Mouse (Mus musculus): Measurements from ENCODE around the gene Gdf2. TPM values are rescaled to one million over a fixed set of nuclear protein-coding genes. Genes with fewer than 3 reads are reported as not detected.

Gdf2 gene
- polyA plus RNA-seq, 1 experiment, result not detected

DNA sequence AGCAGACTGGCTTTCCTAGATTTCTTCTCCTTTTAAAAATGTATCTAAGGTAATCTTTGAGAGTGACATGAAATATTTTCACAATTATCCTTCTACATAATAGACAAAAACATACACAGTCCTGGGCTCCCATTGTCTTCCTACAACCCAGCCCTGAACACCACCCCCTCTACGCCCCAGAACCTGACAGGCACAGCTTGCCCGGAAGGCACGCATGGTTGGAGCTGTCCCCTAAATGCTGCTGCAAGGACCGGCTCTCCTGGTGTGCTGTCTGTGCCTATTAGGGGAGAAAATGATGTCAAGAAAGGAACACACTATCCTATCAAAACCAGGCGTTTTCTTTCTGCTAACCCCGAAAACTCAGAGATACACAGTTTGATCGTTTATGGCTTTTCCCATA lies 36.9 kb downstream of the Gdf2 start:
- peaks cover 18% of the 10 kb centered on the region for H3K27me3 ChIP-seq (ENCODE audit: control insufficient read depth, insufficient read depth, insufficient read length)
- H3K79me2 ChIP-seq (ENCODE audit: control insufficient read depth, insufficient read depth), result no peaks in the 10 kb centered on the region
- no peak overlapping the region for H3ac ChIP-seq (ENCODE audit: control insufficient read depth, insufficient read length)
- no peaks in the 10 kb centered on the region for H3K36me3 ChIP-seq (ENCODE audit: control insufficient read depth, insufficient read depth)
- TF ChIP-seq REST (IDR thresholded peaks at IDR 0.05; ENCODE audit: insufficient read depth, insufficient read length) (no peak), MAX (IDR thresholded peaks at IDR 0.05; ENCODE audit: low read depth) (no peak)
- H3K4me2 ChIP-seq (ENCODE audit: low read depth), result no peak overlapping the region
- H3K4me3 ChIP-seq, result no peak overlapping the region

DNA sequence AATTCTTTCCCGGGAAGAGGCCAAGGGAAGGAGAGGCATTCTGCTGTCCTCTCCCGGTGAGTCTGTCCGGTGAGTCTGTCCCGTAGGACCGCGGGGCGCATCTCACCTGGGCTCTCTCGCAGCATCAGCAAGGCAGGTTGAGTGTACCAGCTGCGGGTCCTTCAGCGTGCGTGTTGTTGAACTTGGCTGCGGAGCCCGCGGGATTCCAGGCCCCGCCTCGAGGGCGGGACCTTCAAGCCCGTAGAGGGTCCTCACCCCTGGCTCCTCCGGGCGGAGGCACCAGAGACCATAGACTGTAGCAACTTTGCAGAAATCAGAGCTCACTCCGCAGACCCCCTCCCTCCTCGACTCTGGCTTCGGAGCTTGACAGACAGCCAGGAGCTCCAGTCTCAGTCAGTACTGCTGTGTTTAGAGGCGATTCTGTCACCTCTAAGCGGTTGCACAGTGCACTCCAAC lies 37.8 kb downstream of the Gdf2 start, which contains the start of gene Zfp488:
Gene Zfp488, minus strand, starts transcription at position 161 of the 456 bp plus-strand sequence.
- no peak within 1 kb of the TSS for H3ac ChIP-seq (ENCODE audit: control insufficient read depth, insufficient read length)
- H3K4me2 ChIP-seq (ENCODE audit: low read depth), result no peak within 1 kb of the TSS
- peaks cover 18% of the 10 kb centered on the region for H3K27me3 ChIP-seq (ENCODE audit: control insufficient read depth, insufficient read depth, insufficient read length)
- no peak within 1 kb of the TSS for H3K4me3 ChIP-seq
- H3K36me3 ChIP-seq (ENCODE audit: control insufficient read depth, insufficient read depth), result no peaks in the 10 kb centered on the region
- no peak for TF ChIP-seq TCF12 (IDR thresholded peaks at IDR 0.05; ENCODE audit: insufficient read depth, poor library complexity, severe bottlenecking)
- TF ChIP-seq USF1 (IDR thresholded peaks at IDR 0.05; ENCODE audit: low read depth), result no peak
- no peak for TF ChIP-seq MYOD1 (IDR thresholded peaks at IDR 0.05; ENCODE audit: control insufficient read depth in 1 of 3, insufficient read length in 2 of 3, low read depth in 2 of 3)
- no peak for TF ChIP-seq POLR2A (IDR thresholded peaks at IDR 0.05; ENCODE audit: insufficient read length, low read depth)
- TF ChIP-seq CEBPB (IDR thresholded peaks at IDR 0.05; ENCODE audit: insufficient read depth, poor library complexity, severe bottlenecking), result no peak
- no peak for TF ChIP-seq TCF3 (IDR thresholded peaks at IDR 0.05; ENCODE audit: insufficient read length, low read depth)
- no peak for TF ChIP-seq REST (IDR thresholded peaks at IDR 0.05; ENCODE audit: insufficient read depth, insufficient read length)
- TF ChIP-seq MAX (IDR thresholded peaks at IDR 0.05; ENCODE audit: low read depth), result no peak
- no peak for TF ChIP-seq SRF (IDR thresholded peaks at IDR 0.05; ENCODE audit: control insufficient read depth, insufficient read length, low read depth)
- TF ChIP-seq E2F4 (IDR thresholded peaks at IDR 0.05; ENCODE audit: insufficient read depth), result no peak
- no peak for TF ChIP-seq MYOG (IDR thresholded peaks at IDR 0.05; ENCODE audit: control insufficient read depth in 1 of 3, insufficient read depth in 1 of 3, insufficient read length in 2 of 3, low read depth in 2 of 3)
- no peak for TF ChIP-seq POLR2AphosphoS2 (IDR thresholded peaks at IDR 0.05; ENCODE audit: insufficient read length, low read depth)
- H3K79me2 ChIP-seq (ENCODE audit: control insufficient read depth, insufficient read depth), result no peaks in the 10 kb centered on the region

DNA sequence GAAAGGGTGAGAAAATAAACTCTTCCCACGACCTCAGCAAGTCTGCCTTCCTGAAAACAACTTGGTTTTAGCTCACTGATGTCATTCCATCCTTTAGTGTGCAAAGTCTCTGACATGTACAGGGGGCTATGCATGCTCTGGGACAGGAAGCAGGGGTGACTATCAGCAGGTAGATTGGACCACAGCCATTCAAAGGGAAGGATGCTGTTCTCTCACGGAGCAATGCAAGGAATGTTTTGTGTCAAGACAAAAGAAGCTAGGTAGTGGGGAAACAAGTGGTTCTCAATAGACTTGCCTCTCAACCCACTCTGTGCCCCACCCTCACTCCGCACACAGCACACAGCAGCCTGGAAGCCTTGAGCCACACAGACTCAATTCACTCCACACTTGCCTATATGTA lies 48.4 kb downstream of the Gdf2 start:
- TF ChIP-seq CEBPB (IDR thresholded peaks at IDR 0.05; ENCODE audit: insufficient read depth, poor library complexity, severe bottlenecking), result no peak
- TF ChIP-seq MAX (IDR thresholded peaks at IDR 0.05; ENCODE audit: low read depth), result no peak
- TF ChIP-seq POLR2A (IDR thresholded peaks at IDR 0.05; ENCODE audit: insufficient read length, low read depth), result no peak
- no peak for TF ChIP-seq USF1 (IDR thresholded peaks at IDR 0.05; ENCODE audit: low read depth)
- TF ChIP-seq TCF3 (IDR thresholded peaks at IDR 0.05; ENCODE audit: insufficient read length, low read depth), result no peak
- TF ChIP-seq MYOD1 (IDR thresholded peaks at IDR 0.05; ENCODE audit: control insufficient read depth in 1 of 3, insufficient read length in 2 of 3, low read depth in 2 of 3), result no peak
- no peak for TF ChIP-seq REST (IDR thresholded peaks at IDR 0.05; ENCODE audit: insufficient read depth, insufficient read length)
- TF ChIP-seq SRF (IDR thresholded peaks at IDR 0.05; ENCODE audit: control insufficient read depth, insufficient read length, low read depth), result no peak
- TF ChIP-seq POLR2AphosphoS2 (IDR thresholded peaks at IDR 0.05; ENCODE audit: insufficient read length, low read depth), result no peak
- TF ChIP-seq TCF12 (IDR thresholded peaks at IDR 0.05; ENCODE audit: insufficient read depth, poor library complexity, severe bottlenecking), result no peak

DNA sequence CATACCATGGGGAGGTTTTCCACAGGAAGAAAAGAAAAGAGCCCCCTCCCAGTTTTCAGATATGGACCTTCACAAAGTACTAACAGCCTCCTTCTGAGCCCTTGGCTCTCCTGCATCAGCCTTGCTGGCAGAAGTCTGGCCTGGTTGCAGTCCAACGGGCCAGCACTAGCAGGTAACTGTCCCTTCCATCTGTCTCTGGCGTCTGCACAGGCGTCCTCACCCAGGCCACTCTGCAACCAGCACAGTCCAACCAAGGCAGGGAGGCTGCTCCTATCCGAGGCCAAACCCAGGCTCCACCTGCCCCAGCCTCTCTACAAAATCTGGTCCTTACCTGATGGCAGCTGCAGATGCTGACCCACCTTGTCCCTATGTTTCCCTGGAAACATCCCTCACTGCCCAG lies 51.1 kb downstream of the Gdf2 start:
- no peaks in the 10 kb centered on the region for H3K36me3 ChIP-seq (ENCODE audit: control insufficient read depth, insufficient read depth)
- H3K27me3 ChIP-seq (ENCODE audit: control insufficient read depth, insufficient read depth, insufficient read length), result peaks cover 15% of the 10 kb centered on the region
- no peak overlapping the region for H3ac ChIP-seq (ENCODE audit: control insufficient read depth, insufficient read length)
- no peak overlapping the region for H3K4me2 ChIP-seq (ENCODE audit: low read depth)
- TF ChIP-seq SRF (IDR thresholded peaks at IDR 0.05; ENCODE audit: control insufficient read depth, insufficient read length, low read depth) (no peak), MYOG (IDR thresholded peaks at IDR 0.05; ENCODE audit: control insufficient read depth in 1 of 3, insufficient read depth in 1 of 3, insufficient read length in 2 of 3, low read depth in 2 of 3) (no peak), E2F4 (IDR thresholded peaks at IDR 0.05; ENCODE audit: insufficient read depth) (no peak), CEBPB (IDR thresholded peaks at IDR 0.05; ENCODE audit: insufficient read depth, poor library complexity, severe bottlenecking) (no peak), TCF3 (IDR thresholded peaks at IDR 0.05; ENCODE audit: insufficient read length, low read depth) (no peak), REST (IDR thresholded peaks at IDR 0.05; ENCODE audit: insufficient read depth, insufficient read length) (no peak), MAX (IDR thresholded peaks at IDR 0.05; ENCODE audit: low read depth) (no peak), USF1 (IDR thresholded peaks at IDR 0.05; ENCODE audit: low read depth) (no peak), MYOD1 (IDR thresholded peaks at IDR 0.05; ENCODE audit: control insufficient read depth in 1 of 3, insufficient read length in 2 of 3, low read depth in 2 of 3) (no peak), POLR2AphosphoS2 (IDR thresholded peaks at IDR 0.05; ENCODE audit: insufficient read length, low read depth) (no peak), TCF12 (IDR thresholded peaks at IDR 0.05; ENCODE audit: insufficient read depth, poor library complexity, severe bottlenecking) (no peak), POLR2A (IDR thresholded peaks at IDR 0.05; ENCODE audit: insufficient read length, low read depth) (no peak)
- no peak overlapping the region for H3K4me3 ChIP-seq
- no peaks in the 10 kb centered on the region for H3K79me2 ChIP-seq (ENCODE audit: control insufficient read depth, insufficient read depth)

More for the DNA sequence above, 48.4 kb downstream of the Gdf2 start:
- H3K79me2 ChIP-seq (ENCODE audit: control insufficient read depth, insufficient read depth), result no peaks in the 10 kb centered on the region
- no peak overlapping the region for H3K4me2 ChIP-seq (ENCODE audit: low read depth)
- no peaks in the 10 kb centered on the region for H3K36me3 ChIP-seq (ENCODE audit: control insufficient read depth, insufficient read depth)
- peaks cover 15% of the 10 kb centered on the region for H3K27me3 ChIP-seq (ENCODE audit: control insufficient read depth, insufficient read depth, insufficient read length)
- no peak overlapping the region for H3ac ChIP-seq (ENCODE audit: control insufficient read depth, insufficient read length)
- no peak overlapping the region for H3K4me3 ChIP-seq

DNA sequence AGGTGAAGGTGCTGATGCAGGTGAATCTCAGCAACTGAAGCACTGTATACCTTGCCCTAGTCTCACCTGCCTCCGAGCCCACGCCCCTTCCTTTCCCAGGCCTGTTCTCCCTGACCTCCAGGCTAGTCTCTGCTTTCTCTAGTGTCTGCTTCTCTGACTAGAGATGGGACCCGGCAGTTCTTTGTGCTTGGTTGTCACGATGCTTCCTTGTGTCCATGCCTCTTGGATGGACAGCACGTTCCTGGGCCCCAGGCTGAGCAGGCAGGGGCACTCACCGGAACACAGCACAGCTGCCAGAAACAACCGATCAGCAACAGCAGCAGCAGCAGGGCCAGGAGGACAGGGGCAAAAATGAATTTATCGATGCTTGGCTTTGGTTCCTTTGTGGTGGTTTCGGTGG lies 52.2 kb downstream of the Gdf2 start:
- TF ChIP-seq TCF12 (IDR thresholded peaks at IDR 0.05; ENCODE audit: insufficient read depth, poor library complexity, severe bottlenecking) (no peak), USF1 (IDR thresholded peaks at IDR 0.05; ENCODE audit: low read depth) (no peak), MAX (IDR thresholded peaks at IDR 0.05; ENCODE audit: low read depth) (no peak), CEBPB (IDR thresholded peaks at IDR 0.05; ENCODE audit: insufficient read depth, poor library complexity, severe bottlenecking) (no peak)
- H3K79me2 ChIP-seq (ENCODE audit: control insufficient read depth, insufficient read depth), result no peaks in the 10 kb centered on the region
- no peaks in the 10 kb centered on the region for H3K36me3 ChIP-seq (ENCODE audit: control insufficient read depth, insufficient read depth)
- H3K27me3 ChIP-seq (ENCODE audit: control insufficient read depth, insufficient read depth, insufficient read length), result peaks cover 15% of the 10 kb centered on the region
- no peak overlapping the region for H3K4me3 ChIP-seq
- H3K4me2 ChIP-seq (ENCODE audit: low read depth), result no peak overlapping the region
- H3ac ChIP-seq (ENCODE audit: control insufficient read depth, insufficient read length), result no peak overlapping the region

Data from myocyte (in vitro differentiated cells).